Mouse (Mus musculus) right cerebral cortex, adult 2 months (tissue): ENCODE data around the gene Fgfr2.
A peak's percentile ranks its signal among the peaks of the same experiment; 100 is the strongest.

Source experiments
- DNase-seq, 2 experiments: peaks; one replicate each; pipeline ENCODE4 v3.0.0; 2021 to 2022; ENCODE audit warnings: low spot score in 2 of 2

The Fgfr2 gene

GRCm38 (mm10) chr7:133008663-133009062, 114.5 kb downstream of the Fgfr2 start:
- DNase-seq: no peak

- no peak for DNase-seq
Measured at GRCm38 (mm10) chr7:133007343-133007742, 115.8 kb downstream of the Fgfr2 start.

GRCm38 (mm10) chr7:133005772-133006171, 117.4 kb downstream of the Fgfr2 start:
- DNase-seq: no peak

GRCm38 (mm10) chr7:133003421-133003820, 119.7 kb downstream of the Fgfr2 start:
- peak; percentile 88 to 93 for DNase-seq

GRCm38 (mm10) chr7:133002271-133002670, 120.9 kb downstream of the Fgfr2 start:
- DNase-seq: no peak

- no peak for DNase-seq
Measured at GRCm38 (mm10) chr7:133001388-133001787, 121.8 kb downstream of the Fgfr2 start.

GRCm38 (mm10) chr7:132999061-132999460, 124.1 kb downstream of the Fgfr2 start:
- DNase-seq: no peak

GRCm38 (mm10) chr7:132998639-132999038, 124.5 kb downstream of the Fgfr2 start:
- DNase-seq: no peak

GRCm38 (mm10) chr7:132996391-132996790, 126.8 kb downstream of the Fgfr2 start:
- peak; percentile 42 to 44 for DNase-seq

GRCm38 (mm10) chr7:132994628-132995191, 128.4 kb downstream of the Fgfr2 start:
- DNase-seq: no peak

GRCm38 (mm10) chr7:132994120-132994519, 129.0 kb downstream of the Fgfr2 start:
- DNase-seq: no peak

- DNase-seq: peak in 1 of 2 experiments; percentile 1
Measured at GRCm38 (mm10) chr7:132992967-132993615, 130.1 kb downstream of the Fgfr2 start.

GRCm38 (mm10) chr7:132991240-132991900, 131.8 kb downstream of the Fgfr2 start:
- DNase-seq: peak in 1 of 2 experiments; percentile 1

- no peak for DNase-seq
Measured at GRCm38 (mm10) chr7:132989839-132990238, 133.3 kb downstream of the Fgfr2 start.

- no peak for DNase-seq
Measured at GRCm38 (mm10) chr7:132982639-132983038, 140.5 kb downstream of the Fgfr2 start.

- no peak for DNase-seq
Measured at GRCm38 (mm10) chr7:132977981-132978380, 145.2 kb downstream of the Fgfr2 start.

- no peak for DNase-seq
Measured at GRCm38 (mm10) chr7:132976079-132976478, 147.1 kb downstream of the Fgfr2 start.

GRCm38 (mm10) chr7:132972079-132972478, 151.1 kb downstream of the Fgfr2 start:
- no peak for DNase-seq

- DNase-seq: no peak
Measured at GRCm38 (mm10) chr7:132965707-132966106, 157.4 kb downstream of the Fgfr2 start.

GRCm38 (mm10) chr7:132964395-132964794, 158.8 kb downstream of the Fgfr2 start:
- DNase-seq: no peak

GRCm38 (mm10) chr7:132950613-132951012, 172.5 kb downstream of the Fgfr2 start:
- DNase-seq: no peak

- no peak for DNase-seq
Measured at GRCm38 (mm10) chr7:132949968-132950367, 173.2 kb downstream of the Fgfr2 start.

GRCm38 (mm10) chr7:132940569-132940968, 182.6 kb downstream of the Fgfr2 start:
- DNase-seq: no peak
